Mouse (Mus musculus) heart, embryonic 11.5 days (tissue): ENCODE measurements around the gene Fstl3. TPM values are rescaled to one million over a fixed set of nuclear protein-coding genes. Genes with fewer than 3 reads are reported as not detected.

ENCODE experiments used
- ATAC-seq: fragments of 200-750 bp; cut with Nextera tagmentation; replicated peaks from 2 replicates; pipeline ENCODE4 v1.8.0; 2017; ENCODE audit warnings: moderate library complexity; ENCODE audit not compliant: insufficient number of reproducible peaks, low FRiP score, low TSS enrichment
- H3K27ac ChIP-seq: fragments of 300-500 bp; sonication (generic); 2 replicates; pipeline ENCODE4 v1.5.1; 2014; ENCODE audit warnings: mild to moderate bottlenecking, low read depth, low read length
- H3K27me3 ChIP-seq: fragments of 300-500 bp; sonication (generic); 2 replicates; pipeline ENCODE4 v1.6.1; 2014; ENCODE audit warnings: mild to moderate bottlenecking, low read length, mixed read lengths; ENCODE audit not compliant: control insufficient read depth, insufficient read depth
- H3K36me3 ChIP-seq: fragments of 300-500 bp; sonication (generic); 2 replicates; pipeline ENCODE4 v1.6.1; 2014; ENCODE audit warnings: mild to moderate bottlenecking, low read length, moderate library complexity, mixed read lengths; ENCODE audit not compliant: control insufficient read depth, insufficient read depth
- H3K4me1 ChIP-seq: fragments of 300-500 bp; sonication (generic); 2 replicates; pipeline ENCODE4 v1.6.1; 2014; ENCODE audit warnings: low read length; ENCODE audit not compliant: control insufficient read depth, insufficient read depth
- H3K4me2 ChIP-seq: fragments of 300-500 bp; sonication (generic); 2 replicates; pipeline ENCODE4 v1.6.1; 2014; ENCODE audit warnings: mild to moderate bottlenecking, moderate library complexity
- H3K4me3 ChIP-seq: fragments of 300-500 bp; sonication (generic); 2 replicates; pipeline ENCODE4 v1.5.1; 2014; ENCODE audit warnings: low read depth, low read length
- H3K9ac ChIP-seq: fragments of 300-500 bp; sonication (generic); 2 replicates; pipeline ENCODE4 v1.6.1; 2014; ENCODE audit warnings: mild to moderate bottlenecking, low read depth, low read length, moderate library complexity
- H3K9me3 ChIP-seq: fragments of 300-500 bp; sonication (generic); replicated peaks from 2 replicates; pipeline ENCODE4 v1.6.1; 2016; ENCODE audit warnings: low read length; ENCODE audit not compliant: control insufficient read depth
- WGBS: fragments of 180-500 bp; shearing (Covaris S2); extraction: QIAGEN DNeasy Blood & Tissue Kit; methylation state at CpG from one replicate; pipeline ENCODE4 v1.1.7; 2014; ENCODE audit not compliant: insufficient replicate concordance; 5-methylcytosine and 5-hydroxymethylcytosine counted together
- polyA plus RNA-seq: library from polyadenylated mRNA; unstranded; fragments of >200 nt; fragmentation: Nextera tagmentation; extraction: Ambion mirVana; gene quantifications from 2 replicates; pipeline ENCODE4 v1.2.1, GENCODE M21; 2014

Gene Fstl3
- 11.4 TPM in 2 replicates for polyA plus RNA-seq

- H3K27me3 ChIP-seq = peaks cover 38% of the 10 kb centered on the region
- H3K4me2 ChIP-seq = peak within 1 kb of the TSS; percentile 83
- H3K4me1 ChIP-seq = peaks cover 31% of the 10 kb centered on the region
- H3K9ac ChIP-seq = peak within 1 kb of the TSS; percentile 73
- H3K27ac ChIP-seq = 0 out of 2 replicates have a peak within 1 kb of the TSS, but pooled peaks have one; percentile 15
- no peaks in the 10 kb centered on the region for H3K36me3 ChIP-seq
- 2% methylated on average over 37 of the region's 39 CpGs for WGBS
- no peak for ATAC-seq
- H3K4me3 ChIP-seq = peak within 1 kb of the TSS; percentile 54
- H3K9me3 ChIP-seq = peaks cover 7% of the 10 kb centered on the region; the same call in 1 of the 2 replicates
Observed at GRCm38 (mm10) chr10:79777103-79777531, at the start of gene Fstl3. TSS of gene Fstl3 (plus strand) at chr10:79777272.

GRCm38 (mm10) chr10:79728323-79729249 lies 48.5 kb upstream of the Fstl3 start:
- no peak overlapping the region for H3K4me3 ChIP-seq
- H3K4me1 ChIP-seq = no peaks in the 10 kb centered on the region
- H3K4me2 ChIP-seq = no peak overlapping the region
- H3K9ac ChIP-seq = no peak overlapping the region
- no peaks in the 10 kb centered on the region for H3K9me3 ChIP-seq
- no peak overlapping the region for H3K27ac ChIP-seq
- H3K27me3 ChIP-seq = no peaks in the 10 kb centered on the region; the same call in 1 of the 2 replicates
- ATAC-seq = no peak
- H3K36me3 ChIP-seq = no peaks in the 10 kb centered on the region
- 62% methylated on average over 28 of the region's 28 CpGs for WGBS

- H3K9me3 ChIP-seq = no peaks in the 10 kb centered on the region
- no peak overlapping the region for H3K4me3 ChIP-seq
- no peak; the same call in 1 of the 2 replicates for ATAC-seq
- no peak overlapping the region for H3K4me2 ChIP-seq
- H3K36me3 ChIP-seq = 0 out of 2 replicates have a peak, but pooled peaks cover 3% of the 10 kb centered on the region
- H3K27me3 ChIP-seq = no peaks in the 10 kb centered on the region; the same call in 1 of the 2 replicates
- WGBS = 81% methylated on average over 13 of the region's 13 CpGs
- no peaks in the 10 kb centered on the region for H3K4me1 ChIP-seq
- no peak overlapping the region for H3K27ac ChIP-seq
- H3K9ac ChIP-seq = no peak overlapping the region
Observed at GRCm38 (mm10) chr10:79729357-79729965, 47.6 kb upstream of the Fstl3 start.

DNA sequence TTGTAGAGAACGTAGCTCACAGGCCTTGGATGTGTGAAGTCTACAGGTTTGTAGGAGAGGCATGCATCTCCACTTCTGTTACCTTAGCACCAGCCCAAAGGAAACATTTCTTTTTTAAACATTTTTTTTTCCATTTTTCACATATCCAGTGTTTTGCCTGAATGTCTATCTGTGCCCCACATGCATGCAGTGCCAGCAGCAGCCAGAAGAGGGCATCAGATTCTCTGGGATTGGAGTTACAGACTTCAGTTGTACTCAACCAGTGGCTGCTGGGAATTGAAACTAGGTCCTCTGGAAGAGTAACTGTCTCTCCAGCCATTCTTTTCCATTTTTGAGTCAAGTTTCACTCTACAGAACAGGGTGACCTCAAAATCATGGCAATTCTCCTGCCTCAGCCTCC lies 44.6 kb upstream of the Fstl3 start:
- Histone ChIP-seq H3K27ac (no peak overlapping the region), H3K4me2 (no peak overlapping the region), H3K9me3 (peaks cover 18% of the 10 kb centered on the region), H3K4me3 (no peak overlapping the region), H3K4me1 (peaks cover 3% of the 10 kb centered on the region; the same call in 1 of the 2 replicates), H3K36me3 (peaks cover 24% of the 10 kb centered on the region), H3K27me3 (peaks cover 24% of the 10 kb centered on the region), H3K9ac (no peak overlapping the region)
- 92% methylated on average over 1 of the region's 1 CpGs for WGBS
- no peak for ATAC-seq

- H3K9me3 ChIP-seq = peaks cover 31% of the 10 kb centered on the region
- no peak overlapping the region for H3K27ac ChIP-seq
Observed at GRCm38 (mm10) chr10:79733847-79734246, 43.2 kb upstream of the Fstl3 start.

DNA sequence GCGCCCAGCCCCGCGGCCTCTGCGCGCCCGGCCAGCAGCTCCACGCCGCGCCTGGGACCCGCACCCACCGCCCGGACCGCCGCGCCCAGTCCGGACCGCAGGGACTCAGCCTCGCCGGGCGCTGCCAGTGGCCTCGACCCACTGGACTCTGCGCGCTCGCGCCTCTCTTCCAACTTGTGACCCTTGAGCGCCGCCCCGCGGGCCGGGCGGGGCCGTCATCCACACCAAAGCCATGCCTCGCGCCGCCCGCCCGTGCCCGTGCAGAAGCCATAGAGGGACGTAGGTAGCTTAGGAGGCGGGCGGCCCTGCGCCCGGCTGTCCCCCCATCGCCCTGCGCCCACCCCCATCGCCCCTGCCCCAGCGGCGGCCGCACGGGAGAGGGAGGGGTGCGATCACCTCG lies 41.7 kb upstream of the Fstl3 start:
- Histone ChIP-seq H3K9ac (0 out of 2 replicates have a peak overlapping the region, but pooled peaks have one; percentile 34), H3K27ac (no peak overlapping the region), H3K4me2 (peak overlapping the region; percentile 43), H3K36me3 (peaks cover 52% of the 10 kb centered on the region), H3K27me3 (peaks cover 24% of the 10 kb centered on the region), H3K9me3 (peaks cover 47% of the 10 kb centered on the region), H3K4me1 (peaks cover 3% of the 10 kb centered on the region; the same call in 1 of the 2 replicates), H3K4me3 (0 out of 2 replicates have a peak overlapping the region, but pooled peaks have one; percentile 12)
- 27% methylated on average over 46 of the region's 52 CpGs for WGBS
- ATAC-seq = no peak

More at GRCm38 (mm10) chr10:79733847-79734246, 43.2 kb upstream of the Fstl3 start:
- no peak for ATAC-seq
- no peak overlapping the region for H3K4me2 ChIP-seq
- H3K9ac ChIP-seq = no peak overlapping the region
- peaks cover 3% of the 10 kb centered on the region; the same call in 1 of the 2 replicates for H3K4me1 ChIP-seq
- peaks cover 37% of the 10 kb centered on the region for H3K36me3 ChIP-seq
- WGBS = 71% methylated on average over 15 of the region's 15 CpGs
- H3K27me3 ChIP-seq = peaks cover 24% of the 10 kb centered on the region
- H3K4me3 ChIP-seq = no peak overlapping the region

DNA sequence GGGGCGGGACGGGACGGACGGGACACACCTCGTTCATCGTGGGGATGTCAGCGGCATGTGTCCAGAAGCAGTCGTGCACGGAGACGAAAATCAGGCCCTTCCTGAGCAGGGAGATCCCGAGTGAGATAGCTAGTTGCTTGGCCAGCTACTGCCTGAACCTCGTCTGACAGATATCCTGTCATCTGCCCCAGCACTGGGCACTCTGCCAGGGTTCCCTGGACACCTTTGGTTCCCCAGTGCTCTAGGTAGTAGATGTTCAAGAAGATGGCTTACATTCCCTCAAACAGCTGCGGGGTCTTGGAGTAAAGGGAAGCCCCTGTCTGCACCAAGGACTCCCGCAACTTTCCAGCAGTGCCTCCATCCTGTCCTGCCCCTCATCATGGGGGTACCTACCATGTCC lies 40.4 kb upstream of the Fstl3 start:
- WGBS = 90% methylated on average over 14 of the region's 14 CpGs
- no peak overlapping the region for H3K4me3 ChIP-seq
- H3K9me3 ChIP-seq = peaks cover 58% of the 10 kb centered on the region
- peaks cover 66% of the 10 kb centered on the region for H3K36me3 ChIP-seq
- ATAC-seq = no peak
- H3K27ac ChIP-seq = no peak overlapping the region
- H3K27me3 ChIP-seq = peaks cover 24% of the 10 kb centered on the region
- H3K4me2 ChIP-seq = no peak overlapping the region
- H3K9ac ChIP-seq = no peak overlapping the region
- H3K4me1 ChIP-seq = peaks cover 3% of the 10 kb centered on the region; the same call in 1 of the 2 replicates

GRCm38 (mm10) chr10:79738259-79738658 lies 38.8 kb upstream of the Fstl3 start:
- no peak for ATAC-seq
- Histone ChIP-seq H3K4me3 (no peak overlapping the region), H3K36me3 (peaks cover 78% of the 10 kb centered on the region), H3K9ac (no peak overlapping the region), H3K9me3 (peaks cover 58% of the 10 kb centered on the region), H3K4me2 (no peak overlapping the region), H3K4me1 (peaks cover 3% of the 10 kb centered on the region; the same call in 1 of the 2 replicates), H3K27ac (no peak overlapping the region), H3K27me3 (peaks cover 24% of the 10 kb centered on the region)
- WGBS = 93% methylated on average over 10 of the region's 10 CpGs
